Mouse (Mus musculus) layer of hippocampus, adult 18-20 months (tissue): ENCODE data around the gene Rasgef1b. TPM values are rescaled to one million over a fixed set of nuclear protein-coding genes. Genes with fewer than 3 reads are reported as not detected.
"Not testable (repeated sequence)": the region's sequence is repeated elsewhere in the genome, so short reads cannot be mapped to it uniquely, and the experiment has no call there.

ENCODE experiments used
- DNase-seq, 2 experiments: peaks; one replicate each; pipeline ENCODE4 v3.0.0; 2022; ENCODE audit warnings: low spot score in 2 of 2
- total RNA-seq, 2 experiments: library from RNA; stranded (reverse); gene quantifications; 2 replicates each; pipeline ENCODE4 v1.2.3; 2021

Rasgef1b gene
- total RNA-seq, 2 experiments from 2014 or later, result 9.3 to 11.2 TPM

- no peak for DNase-seq
Measured at GRCm38 (mm10) chr5:99233176-99233575, 495.7 kb downstream of the Rasgef1b start.

GRCm38 (mm10) chr5:99232410-99232809 is 496.5 kb downstream of the Rasgef1b start:
- no peak for DNase-seq

GRCm38 (mm10) chr5:99230476-99230875 is 498.4 kb downstream of the Rasgef1b start:
- DNase-seq, result no peak

GRCm38 (mm10) chr5:99227361-99227760 is 501.5 kb downstream of the Rasgef1b start:
- DNase-seq, result peak in 1 of 2 experiments; percentile 20

GRCm38 (mm10) chr5:99224571-99225011 is 504.3 kb downstream of the Rasgef1b start:
- peak in 1 of 2 experiments; percentile 33 for DNase-seq

GRCm38 (mm10) chr5:99223869-99224498 is 504.9 kb downstream of the Rasgef1b start:
- no peak for DNase-seq

- peak; percentile 31 to 42 for DNase-seq
Measured at GRCm38 (mm10) chr5:99218385-99218784, 510.5 kb downstream of the Rasgef1b start.

GRCm38 (mm10) chr5:99216588-99217152 is 512.2 kb downstream of the Rasgef1b start:
- DNase-seq, result not testable (repeated sequence)

- no peak for DNase-seq
Measured at GRCm38 (mm10) chr5:99215207-99216157, 513.4 kb downstream of the Rasgef1b start.

- DNase-seq, result peak in 1 of 2 experiments; percentile 14
Measured at GRCm38 (mm10) chr5:99214400-99214799, 514.5 kb downstream of the Rasgef1b start.

- DNase-seq, result no peak
Measured at GRCm38 (mm10) chr5:99213211-99213610, 515.7 kb downstream of the Rasgef1b start.

- no peak for DNase-seq
Measured at GRCm38 (mm10) chr5:99203475-99203874, 525.4 kb downstream of the Rasgef1b start.

GRCm38 (mm10) chr5:99202074-99202837 is 526.6 kb downstream of the Rasgef1b start:
- DNase-seq, result peak; percentile 53 to 79

GRCm38 (mm10) chr5:99195436-99195835 is 533.4 kb downstream of the Rasgef1b start:
- DNase-seq, result no peak

- no peak for DNase-seq
Measured at GRCm38 (mm10) chr5:99190941-99191800, 537.7 kb downstream of the Rasgef1b start.

- DNase-seq, result no peak
Measured at GRCm38 (mm10) chr5:99183637-99184036, 545.2 kb downstream of the Rasgef1b start.

GRCm38 (mm10) chr5:99174608-99175385 is 554.1 kb downstream of the Rasgef1b start:
- no peak for DNase-seq

- DNase-seq, result no peak
Measured at GRCm38 (mm10) chr5:99169836-99170235, 559.0 kb downstream of the Rasgef1b start.

- DNase-seq, result no peak
Measured at GRCm38 (mm10) chr5:99167767-99168166, 561.1 kb downstream of the Rasgef1b start.
